Mouse (Mus musculus) left cerebral cortex, adult 8-10 months (tissue): ENCODE measurements at regions not wholly inside any gene's neighbourhood (a gene's known extent, or its start where the extent isn't known, plus 50 kb on each side); places are given as distances from the start of the nearest gene placed in this dataset.

ENCODE experiments used
- DNase-seq, 2 experiments: peaks; one replicate each; pipeline ENCODE4 v3.0.0; 2022; ENCODE audit warnings: low spot score in 2 of 2

GRCm38 (mm10) chr4:45590836-45591235 is 58.6 kb upstream of the Shb start:
- no peak for DNase-seq

DNA sequence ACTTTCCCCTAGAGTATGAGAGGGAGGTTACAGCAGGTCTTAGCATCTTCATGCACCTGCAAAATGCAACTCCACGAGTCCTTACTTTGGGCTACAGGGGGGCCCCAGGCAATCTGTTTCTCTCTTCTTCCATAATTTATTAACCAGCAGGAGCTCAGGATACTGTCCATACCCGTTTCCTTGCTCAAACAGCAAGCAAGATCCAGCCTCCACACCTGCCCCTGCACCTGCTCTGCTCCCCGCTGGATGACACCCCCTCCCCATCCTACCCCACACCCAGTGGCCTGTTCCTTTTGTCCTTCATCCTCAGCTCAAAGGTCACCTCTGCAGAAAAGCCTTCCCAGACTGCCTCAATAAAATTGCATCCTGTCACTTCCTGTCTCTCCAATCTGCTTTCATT is 56.1 kb upstream of the Shb start:
- DNase-seq = no peak

DNA sequence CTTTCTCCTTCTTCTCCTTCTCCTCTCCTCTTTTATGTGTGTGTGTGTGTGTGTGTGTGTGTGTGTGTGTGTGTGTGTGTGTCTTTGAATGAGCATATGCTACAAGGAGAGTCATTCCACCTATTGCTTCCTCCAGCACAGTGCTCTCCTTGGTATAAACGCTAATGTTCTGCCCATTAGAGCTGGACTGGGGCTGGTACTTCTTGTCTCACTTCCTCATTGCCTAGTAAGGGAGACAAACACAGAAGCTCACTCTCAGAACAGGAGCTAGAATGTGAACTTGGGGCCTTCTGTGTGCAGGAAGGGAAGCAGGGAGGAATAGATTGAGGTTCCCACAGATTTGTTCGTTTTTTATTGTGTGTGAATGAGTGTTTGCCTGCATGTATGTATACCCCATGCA is 54.9 kb upstream of the Shb start:
- no peak for DNase-seq

DNA sequence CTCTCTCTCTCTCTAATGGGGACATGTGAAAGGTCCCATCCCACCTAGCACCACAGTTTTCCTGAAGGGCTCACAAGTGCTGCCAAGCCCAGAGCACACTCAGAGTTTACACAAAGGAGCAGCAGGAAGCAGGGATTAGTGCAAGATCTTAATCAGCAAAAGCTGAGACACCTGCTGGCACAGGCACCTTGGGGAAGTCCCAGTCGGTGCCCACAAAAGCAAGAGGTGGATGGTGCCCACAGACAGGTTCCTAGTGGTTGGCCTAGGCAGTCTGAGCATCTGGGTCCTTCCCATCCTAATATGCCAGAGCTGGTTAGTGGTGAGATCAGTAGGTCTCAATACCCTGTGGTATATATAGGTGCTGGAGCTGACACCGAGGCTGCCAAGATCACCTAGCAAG is 54.0 kb upstream of the Shb start:
- DNase-seq = no peak

DNA sequence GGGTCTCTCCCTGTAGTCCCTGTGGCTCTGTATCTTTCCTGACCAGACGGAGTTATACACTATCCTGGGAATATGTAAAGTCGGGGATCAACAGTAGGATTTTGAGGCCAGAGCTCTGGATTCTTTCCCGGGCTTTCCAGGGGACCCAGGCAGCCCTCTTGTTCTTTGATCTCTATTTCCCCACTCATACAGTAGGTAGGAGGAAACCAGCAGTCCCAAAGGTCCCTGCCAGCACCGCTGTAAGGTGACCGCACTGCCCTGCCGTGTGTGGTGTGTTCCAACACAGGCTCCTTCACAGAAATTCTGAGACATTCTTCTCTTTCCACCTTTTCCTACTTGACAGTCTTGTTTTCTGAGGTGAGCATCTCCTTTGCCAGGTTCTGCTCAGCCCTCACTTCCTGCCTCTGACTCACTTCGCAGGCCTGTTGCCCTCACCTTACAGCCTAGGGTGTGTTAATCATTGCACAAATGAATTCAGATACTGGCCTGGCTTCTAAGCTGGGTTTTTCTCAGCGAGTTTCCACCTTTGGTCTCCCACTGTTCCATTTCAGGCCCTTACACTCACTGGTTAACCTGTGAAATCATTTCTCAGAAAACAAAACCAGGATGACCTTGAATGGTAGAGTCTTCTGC is 53.0 kb upstream of the Shb start:
- no peak for DNase-seq

GRCm38 (mm10) chr4:45583966-45584365 is 51.7 kb upstream of the Shb start:
- DNase-seq = no peak

DNA sequence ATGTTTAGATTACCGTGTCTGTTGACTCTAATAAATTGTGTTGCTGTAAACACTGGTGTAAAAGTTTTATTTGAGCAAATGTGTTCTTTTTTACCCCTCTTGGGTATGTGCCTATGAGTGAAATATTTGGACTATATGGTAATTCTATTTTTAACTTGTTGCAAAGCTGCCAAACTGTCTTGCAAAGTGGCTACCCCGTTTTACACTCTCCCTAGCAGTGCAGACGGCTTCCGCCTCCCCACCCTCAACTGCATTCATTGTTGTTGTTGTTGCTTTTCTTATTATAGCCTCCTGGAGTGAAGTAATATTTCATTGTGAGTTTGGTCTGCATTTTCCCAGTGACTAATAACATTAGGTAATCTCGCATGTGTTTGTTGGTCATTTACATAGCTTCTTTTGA is 50.2 kb upstream of the Shb start:
- no peak for DNase-seq
